Mouse (Mus musculus) T-helper 2 cell (primary cell): Measurements from ENCODE around the gene Fam222a.

Experiments
- in situ Hi-C: fragments of 300-600 bp; cut with MboI, MseI; formaldehyde crosslinking; loops from one replicate; pipeline ENCODE4 v1.15.1; 2025; ENCODE audit warnings: high pct_unique_total_duplicates

Gene Fam222a

DNA sequence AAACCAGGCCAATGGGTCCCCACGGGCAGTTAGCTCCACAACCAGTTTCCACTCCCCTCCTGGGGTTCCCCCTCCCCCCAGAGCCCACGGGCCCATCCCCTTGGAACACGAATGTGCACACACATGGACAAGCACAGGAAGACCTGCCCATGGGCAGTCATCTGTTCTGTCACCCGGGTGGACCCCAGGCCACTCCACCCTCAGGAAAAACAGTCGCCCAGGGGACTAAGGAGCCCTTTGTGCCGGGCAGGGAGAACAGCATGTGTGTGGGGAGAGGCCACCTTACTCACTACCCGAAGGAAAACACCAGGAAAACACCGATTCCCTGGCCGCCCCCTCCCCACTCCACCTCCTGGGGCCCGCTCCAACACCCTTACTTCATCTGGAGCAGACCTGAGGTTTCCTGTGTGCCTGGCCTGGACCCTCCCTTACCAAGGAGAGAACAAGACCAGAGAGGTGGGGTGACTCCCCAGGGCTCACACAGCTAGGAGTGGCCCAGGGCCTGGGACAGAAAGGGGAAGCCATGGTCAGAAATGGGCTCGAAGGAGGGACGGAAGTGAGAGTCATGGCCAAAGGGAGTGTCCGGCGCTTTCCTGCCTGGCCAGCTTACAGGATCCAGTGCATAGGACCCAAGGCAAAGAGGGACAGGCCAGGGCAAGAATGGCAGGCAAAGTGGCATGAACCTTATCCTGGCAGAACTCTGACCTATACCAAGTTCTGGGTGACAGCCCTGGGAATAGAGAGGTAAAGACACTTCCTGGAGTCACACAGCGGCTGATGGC, 86.0 kb downstream of the Fam222a start:
- in situ Hi-C loops, result no loop called here

DNA sequence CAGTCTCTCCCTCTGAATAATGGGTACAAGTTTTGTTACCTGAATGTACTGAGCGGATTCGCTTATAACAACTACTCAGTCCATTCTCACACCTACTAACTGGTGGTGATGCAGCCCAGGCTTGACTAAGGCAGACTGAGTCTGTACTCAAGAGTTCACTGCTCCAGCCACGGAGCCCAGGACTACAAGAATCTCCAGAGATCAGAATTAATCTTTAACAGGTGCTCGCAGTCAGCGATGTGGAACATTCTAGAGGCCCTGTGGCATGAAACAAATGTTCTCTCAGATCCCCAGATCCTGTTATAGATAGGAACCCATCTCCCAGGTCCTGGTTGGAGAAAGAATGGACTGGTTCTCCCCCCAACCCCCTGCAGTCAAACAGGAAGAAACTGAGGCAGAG, 87.9 kb downstream of the Fam222a start:
- in situ Hi-C loops, result no loop called here

DNA sequence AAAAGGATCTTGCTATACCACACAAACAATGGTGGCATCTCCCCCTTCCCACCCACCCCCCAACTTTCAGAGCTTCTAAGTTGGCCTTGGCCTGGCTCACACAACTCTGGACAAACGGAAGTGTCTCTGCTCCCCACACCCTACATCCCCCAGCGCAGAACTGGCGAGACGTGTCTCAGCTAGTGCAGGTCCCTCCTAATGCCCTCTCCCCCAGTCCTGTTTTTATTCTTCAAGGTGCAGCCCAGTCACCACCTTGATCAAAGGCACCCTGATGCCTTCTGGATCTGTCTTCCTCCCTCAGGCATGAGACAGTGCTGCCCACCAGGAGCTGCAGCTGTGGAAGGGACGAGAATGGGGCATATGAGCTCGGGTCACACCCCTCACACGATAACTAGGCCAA, 88.5 kb downstream of the Fam222a start:
- in situ Hi-C loops, result no loop called here

DNA sequence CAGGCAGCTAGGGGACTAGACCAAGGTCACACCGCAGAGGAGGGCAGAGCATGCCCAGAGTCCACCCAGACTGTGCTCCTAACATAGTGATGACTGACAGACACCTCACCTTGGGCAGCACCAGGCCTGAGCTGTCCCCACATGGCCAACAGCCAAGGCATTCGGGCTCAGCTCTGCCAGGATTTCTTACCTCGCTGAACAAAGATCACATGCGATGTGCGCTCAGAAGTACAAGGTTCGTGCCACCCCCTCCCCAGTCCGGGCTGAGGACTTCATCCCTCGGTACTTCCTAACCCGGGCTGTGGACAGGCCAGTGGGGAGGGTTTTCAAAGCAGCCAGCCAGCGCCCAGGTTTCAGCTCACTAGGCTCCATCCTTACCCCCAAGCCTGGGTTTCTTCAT, 89.6 kb downstream of the Fam222a start:
- in situ Hi-C loops, result no loop called here

DNA sequence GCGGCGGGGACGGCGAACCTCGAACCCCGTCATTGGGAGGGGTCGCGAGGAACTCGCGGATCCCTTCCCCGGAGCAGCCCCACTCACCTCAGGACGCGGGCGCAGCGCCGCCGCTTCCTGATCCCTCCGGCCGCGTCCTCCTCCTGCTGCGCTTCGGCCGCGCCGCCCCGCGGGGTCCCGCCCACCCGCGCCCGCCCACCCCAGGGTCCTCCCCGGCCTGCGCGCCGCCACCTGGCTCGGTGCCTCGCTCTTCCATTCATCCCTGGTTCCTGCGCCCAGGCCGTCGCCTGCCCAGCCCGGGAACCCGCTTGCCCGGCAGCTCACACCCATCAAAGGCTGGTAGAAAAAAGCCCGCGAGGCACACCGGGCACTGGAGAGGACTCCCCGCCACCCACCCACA, 90.4 kb downstream of the Fam222a start, which contains the start of gene Trpv4:
TSS of gene Trpv4 (minus strand) at position 167 of the 400 bp plus-strand sequence.
- in situ Hi-C loops, result no loop called here

DNA sequence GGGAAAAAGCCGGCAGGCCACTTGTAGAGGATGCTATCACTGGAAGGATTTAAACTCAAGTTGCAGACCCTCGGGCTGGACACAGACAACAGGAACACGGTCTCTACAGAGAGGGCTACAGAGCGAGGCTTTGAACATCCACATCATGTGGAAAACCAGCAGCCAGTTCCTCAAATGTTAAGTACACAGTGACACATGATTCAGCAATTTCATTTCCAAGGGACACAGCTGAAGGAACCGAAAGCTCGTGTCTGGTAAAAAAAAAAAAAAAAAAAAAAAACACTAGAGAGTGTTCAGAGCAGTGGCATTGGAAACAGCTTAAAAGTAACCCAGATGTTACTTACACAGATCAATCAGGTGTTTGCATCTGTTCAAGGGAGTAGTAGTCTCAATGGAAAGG, 93.2 kb downstream of the Fam222a start:
- in situ Hi-C loops, result no loop called here
